Mouse (Mus musculus) hindbrain, embryonic 10.5 days (tissue): ENCODE measurements around the gene Gm17349. TPM values are rescaled to one million over a fixed set of nuclear protein-coding genes. Genes with fewer than 3 reads are reported as not detected.
A peak's percentile ranks its signal among the peaks of the same experiment; 100 is the strongest.

Experiments used
- DNase-seq: peaks from one replicate; pipeline ENCODE4 v3.0.0-alpha.2; 2017; ENCODE audit warnings: low spot score
- H3K27ac ChIP-seq: fragments of 300-500 bp; sonication (generic); 2 replicates; pipeline ENCODE4 v1.5.1; 2016; ENCODE audit warnings: mild to moderate bottlenecking, moderate library complexity
- H3K27me3 ChIP-seq: fragments of 300-500 bp; sonication (generic); 2 replicates; pipeline ENCODE4 v1.6.1; 2016; ENCODE audit warnings: mild to moderate bottlenecking; ENCODE audit not compliant: poor library complexity, insufficient read depth, severe bottlenecking
- H3K36me3 ChIP-seq: fragments of 300-500 bp; sonication (generic); 2 replicates; pipeline ENCODE4 v1.6.1; 2016; ENCODE audit warnings: mild to moderate bottlenecking, moderate library complexity
- H3K4me1 ChIP-seq: fragments of 300-500 bp; sonication (generic); replicated peaks from 2 replicates; pipeline ENCODE4 v1.6.1; 2016; ENCODE audit warnings: mild to moderate bottlenecking
- H3K4me3 ChIP-seq: fragments of 300-500 bp; sonication (generic); 2 replicates; pipeline ENCODE4 v1.5.1; 2016; ENCODE audit warnings: mild to moderate bottlenecking, moderate library complexity
- H3K9me3 ChIP-seq: fragments of 300-500 bp; sonication (generic); 2 replicates; pipeline ENCODE4 v1.6.1; 2016; ENCODE audit warnings: mild to moderate bottlenecking, moderate library complexity
- WGBS: fragments of 180-500 bp; shearing (Covaris S2); methylation state at CpG from one replicate; pipeline ENCODE4 v1.1.7; 2016; 5-methylcytosine and 5-hydroxymethylcytosine counted together
- polyA plus RNA-seq: library from polyadenylated mRNA; unstranded; fragments of >200 nt; fragmentation: Nextera tagmentation; extraction: Ambion mirVana; gene quantifications from 2 replicates; pipeline ENCODE4 v1.2.1, GENCODE M21; 2016

Gene Gm17349
- polyA plus RNA-seq, 1 experiment from 2014 or later, result not detected

- Histone ChIP-seq H3K27ac (peak overlapping the region; percentile 42; the same call in 1 of the 2 replicates), H3K36me3 (no peaks in the 10 kb centered on the region), H3K4me3 (no peak overlapping the region), H3K9me3 (no peaks in the 10 kb centered on the region), H3K27me3 (peaks cover 13% of the 10 kb centered on the region), H3K4me1 (peaks cover 34% of the 10 kb centered on the region)
- WGBS, result 15% methylated on average over 13 of the region's 13 CpGs
- peak; percentile 47 for DNase-seq
These were observed 27.1 kb downstream of the Gm17349 start for GRCm38 (mm10) chr15:99678063-99678800.

GRCm38 (mm10) chr15:99677089-99677488 is 28.2 kb downstream of the Gm17349 start:
- Histone ChIP-seq H3K4me1 (peaks cover 42% of the 10 kb centered on the region), H3K36me3 (no peaks in the 10 kb centered on the region), H3K27ac (peak overlapping the region; percentile 75), H3K27me3 (peaks cover 23% of the 10 kb centered on the region), H3K9me3 (no peaks in the 10 kb centered on the region), H3K4me3 (no peak overlapping the region)
- 31% methylated on average over 8 of the region's 8 CpGs for WGBS
- DNase-seq, result peak; percentile 40

GRCm38 (mm10) chr15:99674866-99675265 is 30.4 kb downstream of the Gm17349 start:
- WGBS, result 74% methylated on average over 3 of the region's 3 CpGs
- H3K27me3 ChIP-seq, result peaks cover 45% of the 10 kb centered on the region
- peaks cover 62% of the 10 kb centered on the region for H3K4me1 ChIP-seq
- H3K9me3 ChIP-seq, result no peaks in the 10 kb centered on the region
- no peaks in the 10 kb centered on the region for H3K36me3 ChIP-seq
- H3K4me3 ChIP-seq, result no peak overlapping the region
- DNase-seq, result no peak
- no peak overlapping the region for H3K27ac ChIP-seq

GRCm38 (mm10) chr15:99671783-99672182 is 33.5 kb downstream of the Gm17349 start:
- Histone ChIP-seq H3K36me3 (no peaks in the 10 kb centered on the region), H3K4me3 (peak overlapping the region; percentile 75; the same call in 1 of the 2 replicates), H3K27ac (no peak overlapping the region), H3K27me3 (peaks cover 68% of the 10 kb centered on the region), H3K9me3 (no peaks in the 10 kb centered on the region), H3K4me1 (peaks cover 53% of the 10 kb centered on the region)
- DNase-seq, result no peak
- 79% methylated on average over 14 of the region's 14 CpGs for WGBS

GRCm38 (mm10) chr15:99670964-99671670 is 34.2 kb downstream of the Gm17349 start:
- H3K27me3 ChIP-seq, result peaks cover 75% of the 10 kb centered on the region
- WGBS, result 13% methylated on average over 15 of the region's 17 CpGs

GRCm38 (mm10) chr15:99670154-99670821 is 35.0 kb downstream of the Gm17349 start, which contains the start of gene Asic1:
TSS of gene Asic1 (plus strand) at chr15:99670368.
- peak; percentile 65 for DNase-seq
- Histone ChIP-seq H3K9me3 (no peaks in the 10 kb centered on the region), H3K27ac (peak within 1 kb of the TSS; percentile 89), H3K4me3 (peak within 1 kb of the TSS; percentile 75), H3K36me3 (no peaks in the 10 kb centered on the region), H3K27me3 (peaks cover 83% of the 10 kb centered on the region), H3K4me1 (peaks cover 63% of the 10 kb centered on the region)
- under 1% methylated on average over 74 of the region's 74 CpGs for WGBS

More at GRCm38 (mm10) chr15:99670964-99671670, 34.2 kb downstream of the Gm17349 start:
- Histone ChIP-seq H3K9me3 (no peaks in the 10 kb centered on the region), H3K4me3 (peak overlapping the region; percentile 75), H3K4me1 (peaks cover 55% of the 10 kb centered on the region), H3K36me3 (no peaks in the 10 kb centered on the region), H3K27ac (peak overlapping the region; percentile 89)
- no peak for DNase-seq

- peaks cover 88% of the 10 kb centered on the region for H3K27me3 ChIP-seq
- H3K4me3 ChIP-seq, result peak overlapping the region; percentile 5; the same call in 1 of the 2 replicates
- DNase-seq, result no peak
- H3K4me1 ChIP-seq, result peaks cover 70% of the 10 kb centered on the region
- H3K36me3 ChIP-seq, result no peaks in the 10 kb centered on the region
- no peaks in the 10 kb centered on the region for H3K9me3 ChIP-seq
- 13% methylated on average over 1 of the region's 1 CpGs for WGBS
- no peak overlapping the region; the same call in 1 of the 2 replicates for H3K27ac ChIP-seq
These were observed 35.9 kb downstream of the Gm17349 start for GRCm38 (mm10) chr15:99669392-99669791.

- Histone ChIP-seq H3K27me3 (peaks cover 91% of the 10 kb centered on the region), H3K4me3 (peak overlapping the region; percentile 5; the same call in 1 of the 2 replicates)
- WGBS, result 2% methylated on average over 12 of the region's 12 CpGs
These were observed 36.4 kb downstream of the Gm17349 start for GRCm38 (mm10) chr15:99668881-99669280.

GRCm38 (mm10) chr15:99667544-99667943 is 37.7 kb downstream of the Gm17349 start:
- H3K27me3 ChIP-seq, result peaks cover 84% of the 10 kb centered on the region

More at GRCm38 (mm10) chr15:99668881-99669280, 36.4 kb downstream of the Gm17349 start:
- no peaks in the 10 kb centered on the region for H3K36me3 ChIP-seq
- peaks cover 75% of the 10 kb centered on the region for H3K4me1 ChIP-seq
- no peak overlapping the region; the same call in 1 of the 2 replicates for H3K27ac ChIP-seq
- H3K9me3 ChIP-seq, result no peaks in the 10 kb centered on the region
- peak; percentile 74 for DNase-seq

GRCm38 (mm10) chr15:99664600-99665451 is 40.5 kb downstream of the Gm17349 start:
- Histone ChIP-seq H3K27me3 (peaks cover 71% of the 10 kb centered on the region), H3K27ac (peak overlapping the region; percentile 86), H3K4me3 (peak overlapping the region; percentile 57), H3K9me3 (no peaks in the 10 kb centered on the region), H3K36me3 (no peaks in the 10 kb centered on the region), H3K4me1 (peaks cover 54% of the 10 kb centered on the region)
- DNase-seq, result peak; percentile 66
- under 1% methylated on average over 51 of the region's 52 CpGs for WGBS

More at GRCm38 (mm10) chr15:99667544-99667943, 37.7 kb downstream of the Gm17349 start:
- 91% methylated on average over 2 of the region's 2 CpGs for WGBS
- DNase-seq, result no peak
- peaks cover 69% of the 10 kb centered on the region for H3K4me1 ChIP-seq
- no peaks in the 10 kb centered on the region for H3K9me3 ChIP-seq
- no peak overlapping the region for H3K27ac ChIP-seq
- no peaks in the 10 kb centered on the region for H3K36me3 ChIP-seq
- H3K4me3 ChIP-seq, result no peak overlapping the region

GRCm38 (mm10) chr15:99663964-99664599 is 41.2 kb downstream of the Gm17349 start:
- peaks cover 64% of the 10 kb centered on the region for H3K27me3 ChIP-seq
- H3K4me1 ChIP-seq, result peaks cover 47% of the 10 kb centered on the region
- H3K4me3 ChIP-seq, result peak overlapping the region; percentile 57
- H3K27ac ChIP-seq, result peak overlapping the region; percentile 86
- 4% methylated on average over 17 of the region's 17 CpGs for WGBS
- no peak for DNase-seq
- H3K9me3 ChIP-seq, result no peaks in the 10 kb centered on the region
- H3K36me3 ChIP-seq, result no peaks in the 10 kb centered on the region
